Mouse (Mus musculus) CD4-positive naive resting alpha-beta T cell, adult 57 days (primary cell): ENCODE data around the gene Usp21. TPM values are rescaled to one million over a fixed set of nuclear protein-coding genes. Genes with fewer than 3 reads are reported as not detected.

ENCODE experiments used
- total RNA-seq: library from RNA; stranded (reverse); gene quantifications from one replicate; pipeline ENCODE4 v1.2.4, GENCODE M21; 2023

Gene Usp21
- 51.6 TPM for total RNA-seq

DNA sequence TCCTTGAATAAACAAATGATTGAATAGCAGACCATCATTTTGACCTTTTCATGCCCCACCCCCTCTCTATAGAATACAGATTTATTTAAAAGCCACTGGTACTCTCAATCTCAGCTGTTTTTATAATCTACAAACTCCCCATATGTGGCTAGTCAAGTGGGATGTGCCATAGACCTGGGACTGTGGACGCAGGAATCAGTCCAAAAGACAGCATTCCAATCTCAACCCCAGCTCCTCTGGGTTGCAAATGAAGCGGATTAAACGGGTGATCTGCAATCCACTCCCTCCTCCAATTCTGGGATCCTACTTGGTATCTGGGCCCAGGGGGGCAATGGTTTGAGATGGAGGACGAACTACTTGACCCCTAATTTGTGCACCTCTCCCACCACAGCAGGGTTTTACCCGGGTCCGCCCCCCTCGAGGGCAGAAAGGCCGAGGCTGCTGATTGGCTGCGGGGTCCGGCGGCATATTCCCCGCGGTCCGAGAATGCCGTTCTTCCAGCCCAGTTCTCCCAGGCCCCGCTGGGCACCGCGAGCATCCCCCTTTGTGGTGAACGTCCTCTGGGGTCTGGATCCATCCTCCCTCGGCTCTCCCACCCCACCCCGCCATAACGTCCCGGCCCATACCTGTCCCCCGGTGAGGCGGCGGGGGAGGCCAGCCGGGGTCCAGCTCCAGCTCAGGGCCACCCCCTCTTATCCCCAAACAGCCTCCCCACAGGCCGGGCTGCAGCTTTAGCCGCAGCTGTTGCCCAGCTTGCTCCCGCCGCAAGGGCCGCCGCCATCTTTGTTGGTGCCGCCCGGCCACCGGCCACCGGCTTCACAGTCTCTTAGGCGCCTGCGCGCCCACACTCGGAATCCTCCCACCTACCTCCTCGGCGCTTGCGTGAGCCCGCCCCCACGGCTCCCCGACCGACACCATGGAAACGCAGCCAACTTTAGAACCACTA, at the start of gene Usp21:
Gene Usp21, minus strand, starts transcription at position 856 of the 946 bp plus-strand sequence.

DNA sequence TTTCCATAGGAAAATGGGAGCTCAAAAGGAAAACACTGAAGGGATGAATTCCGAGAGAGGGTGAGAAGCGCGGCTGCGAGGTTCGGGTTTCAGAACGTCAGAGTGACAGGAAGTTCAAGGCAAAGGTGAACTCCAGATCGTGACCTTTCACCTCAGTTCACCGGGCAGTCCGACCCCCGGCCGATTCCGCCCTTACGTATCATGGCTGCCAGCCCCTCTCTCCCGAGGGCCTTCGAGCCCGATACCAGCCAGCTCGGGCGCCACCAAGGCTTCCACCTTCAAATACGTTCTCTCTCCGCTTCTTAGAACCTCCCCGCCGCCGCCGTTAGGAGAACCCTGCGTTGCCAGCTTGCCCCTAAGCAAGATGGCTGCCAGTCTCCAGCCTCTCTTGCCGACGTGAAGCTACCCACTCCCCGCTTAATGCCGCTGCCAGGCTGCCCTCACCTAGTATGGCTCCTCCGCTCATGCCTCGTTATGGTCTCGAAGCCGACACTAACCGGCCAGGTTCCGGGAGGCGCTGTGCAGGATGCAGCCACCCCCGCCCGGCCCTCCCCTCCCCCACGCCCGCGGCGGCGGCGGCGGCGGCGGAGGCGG, 41.1 kb upstream of the Usp21 start, which contains the start of gene Dedd:
Gene Dedd, plus strand, starts transcription at position 307 of the 594 bp plus-strand sequence.

DNA sequence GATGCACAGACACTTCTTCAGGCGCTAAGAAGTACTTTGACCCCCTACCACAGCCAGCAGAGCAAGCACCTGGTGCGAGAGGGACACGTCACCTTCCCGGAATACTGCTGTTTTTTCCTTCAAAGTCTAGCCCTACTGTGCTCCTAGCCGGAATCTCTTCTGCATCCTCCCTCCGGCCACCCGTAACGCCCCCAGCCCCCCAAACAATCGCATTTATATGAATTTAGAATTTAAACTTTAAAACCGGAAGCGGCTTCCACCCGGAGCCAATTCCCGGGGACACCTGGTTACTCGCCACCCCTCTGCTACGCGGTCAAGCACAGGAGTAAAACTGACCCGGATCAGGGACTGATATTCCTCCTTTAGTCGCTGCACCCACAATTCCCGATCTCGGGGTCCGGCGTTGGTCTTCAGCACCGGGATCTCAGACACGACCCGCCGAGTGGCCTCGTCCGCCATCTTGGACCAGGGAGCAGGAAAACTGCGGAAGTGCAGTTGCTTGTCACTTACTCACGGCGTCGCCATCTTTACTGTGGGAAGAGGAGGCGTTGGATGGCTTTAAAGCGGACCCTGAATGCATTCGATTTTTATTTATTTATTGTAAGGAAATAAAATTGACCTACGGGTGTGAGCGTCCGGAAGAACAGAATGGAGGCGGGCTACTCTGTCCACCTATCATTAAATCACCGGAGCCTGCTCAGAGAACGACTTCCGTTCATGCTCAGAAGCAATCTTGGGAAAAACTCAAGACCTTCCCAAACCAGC, 6.7 kb upstream of the Usp21 start, which contains the start of gene Ufc1:
Gene Ufc1, minus strand, starts transcription at position 727 of the 765 bp plus-strand sequence.

DNA sequence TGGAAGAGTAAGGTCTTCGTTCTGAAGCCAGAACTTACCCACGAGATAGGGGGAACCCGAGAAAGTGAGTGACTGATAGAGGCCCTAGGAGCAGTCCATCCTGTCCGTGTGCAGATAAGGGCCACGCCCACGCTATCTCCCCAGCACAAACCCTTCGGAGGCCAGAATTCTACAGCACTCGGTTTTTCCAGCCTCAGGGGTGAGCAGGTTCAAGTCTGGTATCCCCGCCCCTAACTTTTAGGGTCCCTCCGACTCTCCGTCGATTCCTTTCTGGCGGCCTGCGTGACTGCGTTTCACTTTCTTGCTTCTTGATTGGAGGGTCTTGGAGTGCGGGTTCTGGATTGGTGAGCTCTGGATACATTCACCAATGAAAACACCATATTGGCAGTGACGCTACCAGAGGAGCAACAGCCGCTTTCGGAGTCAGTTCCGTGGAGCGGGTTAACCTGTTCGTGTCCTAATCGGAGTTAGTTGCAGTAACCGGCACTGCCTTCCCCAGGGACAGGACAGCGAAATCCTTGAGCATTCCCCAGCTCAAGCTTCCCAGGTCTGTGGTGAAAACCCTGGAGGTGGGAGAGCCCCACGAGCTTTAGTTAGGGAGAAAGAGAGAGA, 6.8 kb downstream of the Usp21 start, which contains the start of gene Ppox:
Gene Ppox, minus strand, starts transcription at position 271 of the 612 bp plus-strand sequence.

DNA sequence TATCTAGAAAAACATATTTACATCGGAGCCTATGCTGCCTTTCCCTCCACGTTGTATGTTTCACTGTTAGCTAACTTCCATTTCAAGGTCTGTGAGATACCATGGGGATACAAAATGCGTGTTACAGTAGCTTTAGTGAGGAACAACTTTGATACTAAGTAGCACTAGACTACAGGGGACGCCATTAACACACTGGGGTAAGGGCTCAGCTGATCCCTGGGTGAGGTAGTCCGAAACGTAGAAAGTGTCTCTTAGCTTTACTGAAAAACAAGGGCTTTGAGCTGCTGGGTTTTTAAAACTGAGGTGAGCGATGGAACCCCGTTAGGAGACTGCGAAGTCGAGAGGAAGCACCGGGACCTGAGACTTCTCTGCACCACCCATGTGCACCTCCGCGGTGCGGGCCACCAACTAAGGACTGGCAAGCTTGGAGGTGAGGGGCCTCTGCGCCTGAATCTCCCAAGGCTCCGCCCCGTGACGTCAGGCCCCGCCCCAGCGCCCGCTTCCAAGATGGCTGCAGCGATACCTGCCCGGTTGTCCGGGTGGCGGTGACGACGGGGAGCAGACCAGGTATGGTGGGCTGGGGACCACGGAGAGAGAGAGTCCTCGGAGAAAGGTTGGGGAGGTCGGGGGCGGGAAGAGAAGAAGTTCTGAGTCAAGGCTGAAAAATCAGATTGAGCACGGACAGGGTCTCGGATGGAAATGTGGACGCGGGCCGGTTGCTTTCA, 17.8 kb downstream of the Usp21 start, which contains the start of gene B4galt3:
Gene B4galt3, plus strand, starts transcription at position 481 of the 725 bp plus-strand sequence.

DNA sequence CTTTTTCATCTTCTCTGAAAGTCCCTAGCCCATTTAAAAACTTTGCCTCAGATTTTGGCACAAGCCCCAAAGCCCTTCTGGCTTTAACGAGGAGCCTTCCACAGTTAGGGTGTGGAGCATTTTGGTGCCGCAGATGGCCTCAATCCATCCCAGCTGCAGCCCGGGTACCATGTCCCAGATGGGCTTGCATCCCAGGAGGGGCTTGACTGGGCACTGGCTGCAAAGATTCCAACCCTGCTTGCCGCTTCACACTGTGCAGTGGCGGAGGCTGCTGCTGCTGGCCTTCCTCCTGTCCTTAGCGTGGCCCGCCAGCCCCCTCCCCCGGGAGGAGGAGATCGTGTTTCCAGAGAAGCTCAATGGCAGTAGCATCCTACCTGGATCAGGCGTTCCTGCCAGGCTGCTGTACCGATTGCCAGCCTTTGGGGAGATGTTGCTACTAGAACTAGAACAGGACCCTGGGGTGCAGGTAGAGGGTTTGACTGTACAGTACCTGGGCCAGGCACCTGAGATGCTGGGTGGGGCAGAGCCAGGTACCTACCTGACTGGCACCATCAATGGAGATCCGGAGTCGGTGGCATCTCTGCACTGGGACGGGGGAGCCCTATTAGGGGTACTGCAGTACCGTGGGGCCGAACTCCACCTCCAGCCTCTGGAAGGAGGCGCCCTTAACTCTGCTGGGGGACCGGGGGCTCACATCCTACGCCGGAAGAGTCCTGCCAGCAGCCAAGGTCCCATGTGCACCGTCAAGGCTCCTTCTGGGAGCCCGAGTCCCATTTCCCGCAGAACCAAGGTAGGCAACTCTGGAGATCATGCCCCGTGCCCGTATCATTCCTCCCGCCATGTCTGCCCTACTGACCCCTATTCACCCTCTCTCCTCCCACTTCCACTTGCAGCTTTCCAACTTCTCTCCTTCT, 36.9 kb downstream of the Usp21 start, which contains the start of gene Ndufs2:
Gene Ndufs2, minus strand, starts transcription at position 709 of the 914 bp plus-strand sequence.

DNA sequence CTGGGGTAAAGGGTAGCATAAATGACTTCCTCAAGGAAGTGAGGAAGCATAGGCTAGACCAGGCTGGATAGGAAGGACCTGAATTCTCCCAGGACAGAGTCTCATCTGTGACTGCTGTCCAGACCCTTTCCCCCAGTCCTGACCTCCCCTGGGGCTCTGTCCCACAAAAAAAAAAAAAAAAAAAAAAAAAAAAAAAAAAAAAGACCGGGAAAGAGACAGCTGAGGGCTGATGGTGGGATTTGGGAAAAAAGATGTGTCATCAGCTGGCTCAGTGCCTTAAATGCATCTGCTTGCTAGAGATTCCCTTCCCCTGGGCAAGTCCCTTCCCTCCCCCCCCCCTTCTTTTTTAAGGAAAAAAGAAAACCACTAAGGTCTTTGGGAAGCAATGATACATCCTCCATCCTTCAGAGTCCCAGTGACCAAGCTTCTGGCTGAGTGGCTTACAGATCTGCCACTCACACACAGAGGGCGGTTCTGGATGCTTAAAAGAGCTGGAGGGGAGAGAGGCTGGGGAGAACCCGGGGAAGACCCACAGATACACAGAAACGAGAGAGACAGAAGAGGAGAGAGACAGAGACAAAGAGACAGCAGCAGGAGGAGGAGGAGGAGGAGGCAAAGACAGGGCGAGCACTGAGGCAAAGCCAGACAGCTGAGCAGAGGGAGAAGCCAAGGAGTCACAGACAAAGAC, 37.7 kb downstream of the Usp21 start, which contains the start of gene Adamts4:
Gene Adamts4, plus strand, starts transcription at position 509 of the 688 bp plus-strand sequence.

DNA sequence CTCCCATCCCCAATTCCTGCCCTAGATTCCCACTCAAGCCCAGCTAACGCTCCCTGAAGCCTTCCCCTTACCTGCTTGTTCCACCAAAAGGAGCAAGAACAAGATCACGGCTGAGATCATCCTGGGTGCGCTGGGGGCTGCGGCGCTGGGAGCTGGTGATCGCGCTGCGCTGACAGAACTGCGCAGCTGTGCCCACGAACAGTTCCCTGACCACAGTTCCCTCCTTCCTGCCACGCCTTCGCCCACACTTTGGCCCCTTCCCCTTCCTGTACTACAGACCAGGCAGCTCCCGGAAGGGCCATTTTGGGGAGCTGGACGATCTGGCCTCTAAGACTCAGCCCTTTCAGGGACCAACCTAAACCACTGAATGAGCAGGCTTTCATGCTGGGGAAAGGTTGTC, 53.7 kb downstream of the Usp21 start, which contains the start of gene Fcer1g:
Gene Fcer1g, minus strand, starts transcription at position 240 of the 400 bp plus-strand sequence.

Other genes with a start within 250 kb of the Usp21 start
- gene Fcgr3, start 223.1 kb downstream of the Usp21 start, total RNA-seq: 5.6 TPM
- not detected for gene Cfap126, start 174.1 kb downstream of the Usp21 start, total RNA-seq
- gene Sdhc, start 137.4 kb downstream of the Usp21 start, total RNA-seq: 113 TPM
- not detected for gene Mpz, start 137.3 kb downstream of the Usp21 start, total RNA-seq
- not detected for gene Pcp4l1, start 91.7 kb downstream of the Usp21 start, total RNA-seq
- not detected for gene Nr1i3, start 74.0 kb downstream of the Usp21 start, total RNA-seq
- gene Tomm40l, start 65.5 kb downstream of the Usp21 start, total RNA-seq: 21.0 TPM
- gene Apoa2, start 62.9 kb downstream of the Usp21 start, total RNA-seq: not detected
- 15.1 TPM for gene Fcer1g, start 53.6 kb downstream of the Usp21 start, total RNA-seq
- not detected for gene Adamts4, start 37.6 kb downstream of the Usp21 start, total RNA-seq
- gene Ndufs2, start 36.6 kb downstream of the Usp21 start, total RNA-seq: 115 TPM
- 70.7 TPM for gene B4galt3, start 17.7 kb downstream of the Usp21 start, total RNA-seq
- 52.3 TPM for gene Ppox, start 6.8 kb downstream of the Usp21 start, total RNA-seq
- 46.1 TPM for gene Ufc1, start 7.0 kb upstream of the Usp21 start, total RNA-seq
- 28.3 TPM for gene Dedd, start 41.2 kb upstream of the Usp21 start, total RNA-seq
- gene Nit1, start 57.7 kb upstream of the Usp21 start, total RNA-seq: 28.5 TPM
- gene Pfdn2, start 57.7 kb upstream of the Usp21 start, total RNA-seq: 69.8 TPM
- gene Klhdc9, start 72.8 kb upstream of the Usp21 start, total RNA-seq: 0.98 TPM
- 0.15 TPM for gene Nectin4, start 82.1 kb upstream of the Usp21 start, total RNA-seq
- gene Arhgap30, start 101.0 kb upstream of the Usp21 start, total RNA-seq: 202 TPM
- gene Usf1, start 123.3 kb upstream of the Usp21 start, total RNA-seq: 92.7 TPM
- 4.4 TPM for gene Tstd1, start 130.9 kb upstream of the Usp21 start, total RNA-seq
- 1.1 TPM for gene F11r, start 149.5 kb upstream of the Usp21 start, total RNA-seq
- 4.9 TPM for gene Alyref2, start 215.5 kb upstream of the Usp21 start, total RNA-seq
- not detected for gene Itln1, start 247.3 kb upstream of the Usp21 start, total RNA-seq